Mouse (Mus musculus): ENCODE results near the gene Ncln.
A peak's percentile ranks its signal among the peaks of the same experiment; 100 is the strongest.

The Ncln gene

GRCm38 (mm10) chr10:81517227-81517626 is 21.0 kb upstream of the Ncln start:
- DNase-seq (ENCODE audit: low read depth in 1 of 2, low spot score in 2 of 2): no peak

- DNase-seq (ENCODE audit: low read depth in 1 of 2, low spot score in 2 of 2): no peak
Measured at GRCm38 (mm10) chr10:81513798-81514197, 17.6 kb upstream of the Ncln start.

- no peak for DNase-seq (ENCODE audit: low read depth in 1 of 2, low spot score in 2 of 2)
Measured at GRCm38 (mm10) chr10:81510246-81510810, 14.1 kb upstream of the Ncln start.

GRCm38 (mm10) chr10:81507691-81508489 is 11.7 kb upstream of the Ncln start:
- no peak for DNase-seq (ENCODE audit: low read depth in 1 of 2, low spot score in 2 of 2)

GRCm38 (mm10) chr10:81507095-81507494 is 10.9 kb upstream of the Ncln start:
- no peak for DNase-seq (ENCODE audit: low read depth in 1 of 2, low spot score in 2 of 2)

- DNase-seq (ENCODE audit: low read depth in 1 of 2, low spot score in 2 of 2): no peak
Measured at GRCm38 (mm10) chr10:81505016-81505664, 8.9 kb upstream of the Ncln start.

- DNase-seq (ENCODE audit: low read depth in 1 of 2, low spot score in 2 of 2): peak in 1 of 2 experiments; percentile 83
Measured at GRCm38 (mm10) chr10:81502658-81503057, 6.5 kb upstream of the Ncln start.

- DNase-seq (ENCODE audit: low read depth in 1 of 2, low spot score in 2 of 2): no peak
Measured at GRCm38 (mm10) chr10:81501863-81502262, 5.7 kb upstream of the Ncln start.

GRCm38 (mm10) chr10:81500032-81500431 is 3.8 kb upstream of the Ncln start, which contains the start of gene S1pr4:
Gene S1pr4 (minus strand): TSS chr10:81500132.
- no peak for DNase-seq (ENCODE audit: low read depth in 1 of 2, low spot score in 2 of 2)

GRCm38 (mm10) chr10:81499250-81499901 is 3.2 kb upstream of the Ncln start:
- no peak for DNase-seq (ENCODE audit: low read depth in 1 of 2, low spot score in 2 of 2)

GRCm38 (mm10) chr10:81498316-81499249 is 2.4 kb upstream of the Ncln start:
- no peak for DNase-seq (ENCODE audit: low read depth in 1 of 2, low spot score in 2 of 2)

- no peak for DNase-seq (ENCODE audit: low read depth in 1 of 2, low spot score in 2 of 2)
Measured at GRCm38 (mm10) chr10:81497401-81498270, 1.4 kb upstream of the Ncln start.

- DNase-seq (ENCODE audit: low read depth in 1 of 2, low spot score in 2 of 2): no peak
Measured at GRCm38 (mm10) chr10:81496969-81497368, 777 bp upstream of the Ncln start.

- no peak for DNase-seq (ENCODE audit: low read depth in 1 of 2, low spot score in 2 of 2)
Measured at GRCm38 (mm10) chr10:81495616-81496263, 452 bp downstream of the Ncln start.

GRCm38 (mm10) chr10:81495151-81495550 is 1.0 kb downstream of the Ncln start:
- DNase-seq (ENCODE audit: low read depth in 1 of 2, low spot score in 2 of 2): no peak

GRCm38 (mm10) chr10:81494260-81495041 is 1.7 kb downstream of the Ncln start:
- peak; percentile 56 to 63 for DNase-seq (ENCODE audit: low read depth in 1 of 2, low spot score in 2 of 2)

- DNase-seq (ENCODE audit: low read depth in 1 of 2, low spot score in 2 of 2): no peak
Measured at GRCm38 (mm10) chr10:81493601-81494220, 2.5 kb downstream of the Ncln start.
